Mouse (Mus musculus): ENCODE results near the gene Cds2. TPM values are rescaled to one million over a fixed set of nuclear protein-coding genes. Genes with fewer than 3 reads are reported as not detected.

The Cds2 gene
- polyA plus RNA-seq, 1 experiment from 2014 or later: 25.6 TPM

- ATAC-seq (ENCODE audit: low FRiP score) (no peak), DNase-seq (ENCODE audit: low spot score, missing footprints) (peak; percentile 35)
- peaks cover 6% of the 10 kb centered on the region; the same call in 1 of the 2 replicates for H3K4me1 ChIP-seq (ENCODE audit: control insufficient read depth, insufficient read depth, low read length)
- H3K9me3 ChIP-seq (ENCODE audit: control insufficient read depth, low read length): no peaks in the 10 kb centered on the region
- H3K27me3 ChIP-seq (ENCODE audit: control insufficient read depth, insufficient read depth, low read length): no peaks in the 10 kb centered on the region
- no peak overlapping the region for H3K4me3 ChIP-seq (ENCODE audit: low read depth, low read length)
- 88% methylated on average over 4 of the region's 4 CpGs for WGBS
- H3K9ac ChIP-seq (ENCODE audit: low read length): no peak overlapping the region
- H3K36me3 ChIP-seq (ENCODE audit: control insufficient read depth, insufficient read depth, low read length): no peaks in the 10 kb centered on the region
- H3K4me2 ChIP-seq: no peak overlapping the region
- H3K27ac ChIP-seq (ENCODE audit: low read depth, low read length): no peak overlapping the region
These were observed 13.3 kb downstream of the Cds2 start for GRCm38 (mm10) chr2:132276249-132276648.

- Histone ChIP-seq H3K27me3 (ENCODE audit: control insufficient read depth, insufficient read depth, low read length) (no peaks in the 10 kb centered on the region), H3K4me2 (no peak overlapping the region), H3K9ac (ENCODE audit: low read length) (no peak overlapping the region), H3K36me3 (ENCODE audit: control insufficient read depth, insufficient read depth, low read length) (no peaks in the 10 kb centered on the region), H3K4me1 (ENCODE audit: control insufficient read depth, insufficient read depth, low read length) (peaks cover 22% of the 10 kb centered on the region), H3K27ac (ENCODE audit: low read depth, low read length) (no peak overlapping the region), H3K9me3 (ENCODE audit: control insufficient read depth, low read length) (no peaks in the 10 kb centered on the region), H3K4me3 (ENCODE audit: low read depth, low read length) (no peak overlapping the region)
- ATAC-seq (ENCODE audit: low FRiP score): no peak
- WGBS: 79% methylated on average over 8 of the region's 8 CpGs
- peak; percentile 77 for DNase-seq (ENCODE audit: low spot score, missing footprints)
These were observed 15.4 kb downstream of the Cds2 start for GRCm38 (mm10) chr2:132278273-132278853.

DNA sequence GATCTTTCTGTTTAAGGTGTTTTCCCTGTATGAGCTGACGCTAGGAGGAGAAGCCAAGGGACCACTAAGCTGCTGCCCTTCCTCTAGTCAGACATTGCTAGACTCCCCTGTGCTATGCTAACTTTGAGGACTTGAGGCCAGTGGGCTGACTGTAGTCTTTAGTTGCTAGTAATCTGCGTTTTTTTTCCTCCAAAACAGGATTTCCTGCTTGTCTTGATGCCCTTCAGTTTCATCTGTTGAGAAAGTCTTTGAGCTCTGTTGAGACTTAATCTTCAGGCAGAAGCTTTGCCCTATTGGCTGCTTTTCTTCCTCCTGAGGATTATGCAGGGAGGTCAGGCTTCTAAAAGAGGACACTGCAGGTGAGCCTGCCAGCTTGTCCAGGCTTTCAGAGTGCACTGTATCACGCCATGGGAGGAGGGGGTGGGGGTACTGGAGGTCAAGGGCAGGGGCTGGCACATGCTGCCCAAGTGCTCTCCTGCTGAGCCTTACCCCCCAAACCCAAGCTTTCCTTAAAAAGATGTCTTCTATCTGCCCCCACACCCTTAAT lies 16.5 kb downstream of the Cds2 start:
- WGBS: 51% methylated on average over 3 of the region's 3 CpGs

GRCm38 (mm10) chr2:132279978-132280377 lies 17.0 kb downstream of the Cds2 start:
- DNase-seq (ENCODE audit: low spot score, missing footprints): peak; percentile 26
- Histone ChIP-seq H3K9me3 (ENCODE audit: control insufficient read depth, low read length) (no peaks in the 10 kb centered on the region), H3K4me1 (ENCODE audit: control insufficient read depth, insufficient read depth, low read length) (peaks cover 27% of the 10 kb centered on the region), H3K4me2 (no peak overlapping the region), H3K4me3 (ENCODE audit: low read depth, low read length) (no peak overlapping the region), H3K36me3 (ENCODE audit: control insufficient read depth, insufficient read depth, low read length) (no peaks in the 10 kb centered on the region), H3K27me3 (ENCODE audit: control insufficient read depth, insufficient read depth, low read length) (no peaks in the 10 kb centered on the region), H3K27ac (ENCODE audit: low read depth, low read length) (no peak overlapping the region), H3K9ac (ENCODE audit: low read length) (no peak overlapping the region)
- no peak for ATAC-seq (ENCODE audit: low FRiP score)
- WGBS: 64% methylated on average over 4 of the region's 4 CpGs

More for the DNA sequence above, 16.5 kb downstream of the Cds2 start:
- peaks cover 27% of the 10 kb centered on the region for H3K4me1 ChIP-seq (ENCODE audit: control insufficient read depth, insufficient read depth, low read length)
- H3K27me3 ChIP-seq (ENCODE audit: control insufficient read depth, insufficient read depth, low read length): no peaks in the 10 kb centered on the region
- H3K9me3 ChIP-seq (ENCODE audit: control insufficient read depth, low read length): no peaks in the 10 kb centered on the region
- DNase-seq (ENCODE audit: low spot score, missing footprints) (peak; percentile 78), ATAC-seq (ENCODE audit: low FRiP score) (no peak)
- H3K36me3 ChIP-seq (ENCODE audit: control insufficient read depth, insufficient read depth, low read length): no peaks in the 10 kb centered on the region
- no peak overlapping the region for H3K9ac ChIP-seq (ENCODE audit: low read length)
- no peak overlapping the region for H3K4me2 ChIP-seq
- no peak overlapping the region for H3K27ac ChIP-seq (ENCODE audit: low read depth, low read length)
- no peak overlapping the region for H3K4me3 ChIP-seq (ENCODE audit: low read depth, low read length)

DNA sequence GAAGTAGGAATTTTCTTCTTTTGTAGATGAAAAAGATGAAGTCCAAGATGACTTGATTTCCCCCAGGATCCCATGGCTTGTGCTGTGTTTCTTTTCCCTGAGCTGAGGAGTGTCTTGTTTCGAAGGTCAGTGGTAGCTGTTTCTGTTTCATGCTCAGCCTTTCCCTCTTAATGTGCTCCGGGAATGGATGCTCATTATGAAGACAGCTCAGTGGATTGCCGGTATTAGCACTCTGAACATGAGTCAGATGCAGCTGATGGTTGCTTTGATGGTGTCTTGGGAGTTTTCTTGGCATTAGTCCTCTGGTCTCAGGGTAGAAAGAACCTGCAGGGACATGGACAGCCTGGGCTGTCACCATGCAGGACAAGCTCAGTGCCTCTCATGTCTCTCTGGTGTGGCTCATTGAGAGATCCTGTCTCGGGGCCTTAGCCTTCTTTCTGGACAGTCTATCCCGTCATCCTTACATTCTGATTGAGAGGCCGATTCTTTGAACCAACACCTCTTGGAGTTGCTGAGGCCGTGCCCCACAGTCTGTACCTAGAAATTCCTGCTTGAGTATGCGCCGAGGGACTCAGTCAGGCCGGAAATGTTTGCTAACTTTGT lies 17.7 kb downstream of the Cds2 start:
- no peak overlapping the region for H3K4me2 ChIP-seq
- no peak overlapping the region for H3K27ac ChIP-seq (ENCODE audit: low read depth, low read length)
- H3K4me1 ChIP-seq (ENCODE audit: control insufficient read depth, insufficient read depth, low read length): peaks cover 27% of the 10 kb centered on the region
- no peak overlapping the region for H3K9ac ChIP-seq (ENCODE audit: low read length)
- 90% methylated on average over 10 of the region's 10 CpGs for WGBS
- H3K4me3 ChIP-seq (ENCODE audit: low read depth, low read length): no peak overlapping the region
- no peaks in the 10 kb centered on the region for H3K9me3 ChIP-seq (ENCODE audit: control insufficient read depth, low read length)
- DNase-seq (ENCODE audit: low spot score, missing footprints): peak; percentile 70
- H3K27me3 ChIP-seq (ENCODE audit: control insufficient read depth, insufficient read depth, low read length): no peaks in the 10 kb centered on the region
- ATAC-seq (ENCODE audit: low FRiP score): no peak
- H3K36me3 ChIP-seq (ENCODE audit: control insufficient read depth, insufficient read depth, low read length): no peaks in the 10 kb centered on the region

- H3K27me3 ChIP-seq (ENCODE audit: control insufficient read depth, insufficient read depth, low read length): no peaks in the 10 kb centered on the region
- no peaks in the 10 kb centered on the region for H3K9me3 ChIP-seq (ENCODE audit: control insufficient read depth, low read length)
- no peak overlapping the region for H3K27ac ChIP-seq (ENCODE audit: low read depth, low read length)
- DNase-seq (ENCODE audit: low spot score, missing footprints) (peak; percentile 59), ATAC-seq (ENCODE audit: low FRiP score) (peak; percentile 4; the same call in 1 of the 2 replicates)
- H3K4me3 ChIP-seq (ENCODE audit: low read depth, low read length): no peak overlapping the region
- no peaks in the 10 kb centered on the region for H3K36me3 ChIP-seq (ENCODE audit: control insufficient read depth, insufficient read depth, low read length)
- no peak overlapping the region for H3K4me2 ChIP-seq
- H3K4me1 ChIP-seq (ENCODE audit: control insufficient read depth, insufficient read depth, low read length): peaks cover 27% of the 10 kb centered on the region
- 52% methylated on average over 10 of the region's 10 CpGs for WGBS
- H3K9ac ChIP-seq (ENCODE audit: low read length): no peak overlapping the region
These were observed 18.9 kb downstream of the Cds2 start for GRCm38 (mm10) chr2:132281560-132282452.

- Histone ChIP-seq H3K27ac (ENCODE audit: low read depth, low read length) (0 out of 2 replicates have a peak overlapping the region, but pooled peaks have one; percentile 6), H3K4me1 (ENCODE audit: control insufficient read depth, insufficient read depth, low read length) (peaks cover 27% of the 10 kb centered on the region), H3K4me3 (ENCODE audit: low read depth, low read length) (no peak overlapping the region), H3K9ac (ENCODE audit: low read length) (no peak overlapping the region), H3K36me3 (ENCODE audit: control insufficient read depth, insufficient read depth, low read length) (no peaks in the 10 kb centered on the region), H3K4me2 (no peak overlapping the region; the same call in 1 of the 2 replicates), H3K27me3 (ENCODE audit: control insufficient read depth, insufficient read depth, low read length) (no peaks in the 10 kb centered on the region), H3K9me3 (ENCODE audit: control insufficient read depth, low read length) (no peaks in the 10 kb centered on the region)
- DNase-seq (ENCODE audit: low spot score, missing footprints) (peak; percentile 89), ATAC-seq (ENCODE audit: low FRiP score) (peak; percentile 69)
- 10% methylated on average over 12 of the region's 12 CpGs for WGBS
These were observed 19.7 kb downstream of the Cds2 start for GRCm38 (mm10) chr2:132282453-132283174.

DNA sequence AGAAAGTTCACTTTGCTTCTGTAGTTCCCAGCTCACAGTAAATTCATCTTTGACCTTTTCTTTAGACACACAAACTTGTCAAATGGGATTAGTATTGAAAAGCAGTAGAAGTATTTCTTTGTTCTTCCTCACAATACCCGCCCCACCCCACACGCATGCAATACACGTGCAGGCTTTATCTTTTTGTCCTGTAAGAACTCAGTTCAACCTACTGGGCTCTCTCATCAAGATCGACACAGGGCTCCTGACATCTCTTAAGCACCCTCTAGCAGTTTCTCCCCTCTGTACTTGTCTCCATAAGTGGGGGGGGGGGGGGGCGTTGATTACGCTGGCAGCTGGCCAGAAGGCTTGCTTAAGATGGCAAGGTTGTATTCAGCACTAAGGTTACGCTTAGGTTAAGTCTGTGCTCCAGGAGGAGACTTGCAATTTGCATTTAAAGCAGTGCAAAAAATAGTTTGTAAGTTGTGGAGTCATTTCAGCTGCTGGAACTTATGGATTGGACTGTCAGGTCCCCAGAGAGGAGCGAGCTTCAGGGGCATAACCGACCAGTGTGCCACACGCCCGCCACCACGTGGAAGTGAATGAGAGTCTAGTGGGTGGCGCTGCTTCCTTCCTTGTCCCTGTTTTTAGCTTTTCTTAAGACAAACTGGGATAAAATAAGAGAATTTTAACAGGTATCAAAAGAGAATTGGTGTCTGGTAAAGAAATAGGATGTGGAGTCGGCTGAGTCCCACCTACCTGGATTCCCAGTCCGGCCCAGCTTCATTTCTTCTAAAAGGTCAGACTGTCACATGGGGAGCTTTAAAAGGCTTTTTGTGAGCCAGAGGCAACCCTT lies 20.5 kb downstream of the Cds2 start:
- no peak overlapping the region for H3K4me3 ChIP-seq (ENCODE audit: low read depth, low read length)
- H3K9me3 ChIP-seq (ENCODE audit: control insufficient read depth, low read length): no peaks in the 10 kb centered on the region
- H3K27me3 ChIP-seq (ENCODE audit: control insufficient read depth, insufficient read depth, low read length): no peaks in the 10 kb centered on the region
- 53% methylated on average over 15 of the region's 15 CpGs for WGBS
- ATAC-seq (ENCODE audit: low FRiP score): peak; percentile 73
- no peaks in the 10 kb centered on the region for H3K36me3 ChIP-seq (ENCODE audit: control insufficient read depth, insufficient read depth, low read length)
- H3K4me1 ChIP-seq (ENCODE audit: control insufficient read depth, insufficient read depth, low read length): peaks cover 27% of the 10 kb centered on the region
- peak; percentile 85 for DNase-seq (ENCODE audit: low spot score, missing footprints)
- H3K4me2 ChIP-seq: no peak overlapping the region
- 0 out of 2 replicates have a peak overlapping the region, but pooled peaks have one; percentile 6 for H3K27ac ChIP-seq (ENCODE audit: low read depth, low read length)
- H3K9ac ChIP-seq (ENCODE audit: low read length): no peak overlapping the region

All from midbrain, embryonic 11.5 days (tissue).